Mouse (Mus musculus) midbrain, postnatal 0 days (tissue): Measurements from ENCODE around the gene Smap2. TPM values are rescaled to one million over a fixed set of nuclear protein-coding genes. Genes with fewer than 3 reads are reported as not detected.
"Not testable (repeated sequence)": the region's sequence is repeated elsewhere in the genome, so short reads cannot be mapped to it uniquely, and the experiment has no call there.

Source experiments
- ATAC-seq: fragments of 200-750 bp; cut with Nextera tagmentation; 2 replicates; pipeline ENCODE4 v1.8.0; 2017; ENCODE audit warnings: moderate number of reproducible peaks, mild to moderate bottlenecking, moderate TSS enrichment, moderate library complexity; ENCODE audit not compliant: low FRiP score
- DNase-seq: peaks from one replicate; pipeline ENCODE4 v3.0.0-alpha.2; 2015; ENCODE audit warnings: low spot score
- H3K27ac ChIP-seq: fragments of 300-500 bp; sonication (generic); 2 replicates; pipeline ENCODE4 v1.5.1; 2014; ENCODE audit warnings: low read depth, mild to moderate bottlenecking, low read length, mixed read lengths
- H3K27me3 ChIP-seq: fragments of 300-500 bp; sonication (generic); 2 replicates; pipeline ENCODE4 v1.6.1; 2014; ENCODE audit warnings: low read length, control low read depth, mixed read lengths; ENCODE audit not compliant: insufficient read depth
- H3K36me3 ChIP-seq: fragments of 300-500 bp; sonication (generic); 2 replicates; pipeline ENCODE4 v1.6.1; 2014; ENCODE audit warnings: low read length, control low read depth, mixed read lengths; ENCODE audit not compliant: insufficient read depth
- H3K4me1 ChIP-seq: fragments of 300-500 bp; sonication (generic); 2 replicates; pipeline ENCODE4 v1.6.1; 2014; ENCODE audit warnings: mild to moderate bottlenecking, control low read depth, antibody characterized with exemption, low read length, mixed read lengths; ENCODE audit not compliant: insufficient read depth
- H3K4me2 ChIP-seq: fragments of 300-500 bp; sonication (generic); 2 replicates; pipeline ENCODE4 v1.6.1; 2014; ENCODE audit warnings: low read depth, mild to moderate bottlenecking, low read length, mixed read lengths; ENCODE audit not compliant: poor library complexity, severe bottlenecking
- H3K4me3 ChIP-seq: fragments of 300-500 bp; sonication (generic); 2 replicates; pipeline ENCODE4 v1.5.1; 2014; ENCODE audit warnings: low read depth, mild to moderate bottlenecking, low read length, moderate library complexity
- H3K9ac ChIP-seq: fragments of 300-500 bp; sonication (generic); replicated peaks from 2 replicates; pipeline ENCODE4 v1.6.1; 2014; ENCODE audit warnings: mild to moderate bottlenecking, low read length, moderate library complexity, mixed read lengths; ENCODE audit not compliant: poor library complexity, severe bottlenecking
- H3K9me3 ChIP-seq: fragments of 300-500 bp; sonication (generic); 2 replicates; pipeline ENCODE4 v1.6.1; 2016; ENCODE audit warnings: low read length, control low read depth
- CTCF ChIP-seq: IDR thresholded peaks from 2 replicates; pipeline ENCODE4 v1.5.1; 2016; ENCODE audit warnings: antibody characterized with exemption, mild to moderate bottlenecking
- WGBS: fragments of 180-500 bp; shearing (Covaris S2); extraction: QIAGEN DNeasy Blood & Tissue Kit; methylation state at CpG from one replicate; pipeline ENCODE4 v1.1.7; 2014; 5-methylcytosine and 5-hydroxymethylcytosine counted together
- polyA plus RNA-seq: library from polyadenylated mRNA; unstranded; fragments of >200 nt; fragmentation: Nextera tagmentation; extraction: Ambion mirVana; gene quantifications from 2 replicates; pipeline ENCODE4 v1.2.1, GENCODE M21; 2015
- total RNA-seq: library from RNA; depleted of rRNA; stranded (reverse); fragments of >200 nt; gene quantifications from 2 replicates; pipeline ENCODE4 v1.2.3, GENCODE M21; 2014; rRNA removed

Gene Smap2
- total RNA-seq (91.6 and 98.7 TPM in 2 replicates), polyA plus RNA-seq (42.7 and 45.5 TPM in 2 replicates)

GRCm38 (mm10) chr4:121016928-121017657 lies at the start of gene Smap2:
TSS of gene Smap2 (minus strand) at chr4:121017247.
- no peaks in the 10 kb centered on the region for H3K36me3 ChIP-seq
- no peaks in the 10 kb centered on the region for H3K9me3 ChIP-seq
- WGBS = under 1% methylated on average over 39 of the region's 48 CpGs
- H3K4me1 ChIP-seq = no peaks in the 10 kb centered on the region; the same call in 1 of the 2 replicates
- peak; percentile 67 for TF ChIP-seq CTCF
- ATAC-seq (peak; percentile 98), DNase-seq (peak; percentile 98)
- H3K4me3 ChIP-seq = peak within 1 kb of the TSS; percentile 65
- H3K27ac ChIP-seq = peak within 1 kb of the TSS; percentile 67
- no peaks in the 10 kb centered on the region for H3K27me3 ChIP-seq
- peak within 1 kb of the TSS; percentile 82 for H3K9ac ChIP-seq
- H3K4me2 ChIP-seq = peak within 1 kb of the TSS; percentile 69

GRCm38 (mm10) chr4:121065336-121065735 lies 48.3 kb upstream of the Smap2 start:
- no peak overlapping the region for H3K4me3 ChIP-seq
- no peaks in the 10 kb centered on the region for H3K27me3 ChIP-seq
- H3K9me3 ChIP-seq = no peaks in the 10 kb centered on the region
- ATAC-seq (no peak), DNase-seq (no peak)
- TF ChIP-seq CTCF = no peak
- no peaks in the 10 kb centered on the region for H3K4me1 ChIP-seq
- H3K36me3 ChIP-seq = peaks cover 27% of the 10 kb centered on the region
- H3K9ac ChIP-seq = no peak overlapping the region
- H3K27ac ChIP-seq = no peak overlapping the region
- H3K4me2 ChIP-seq = no peak overlapping the region
- 89% methylated on average over 2 of the region's 2 CpGs for WGBS

GRCm38 (mm10) chr4:121059218-121059617 lies 42.2 kb upstream of the Smap2 start:
- 94% methylated on average over 9 of the region's 10 CpGs for WGBS
- not testable (repeated sequence) for H3K4me1 ChIP-seq, H3K27ac ChIP-seq, H3K4me2 ChIP-seq, H3K9ac ChIP-seq, H3K27me3 ChIP-seq, ATAC-seq, H3K4me3 ChIP-seq, H3K9me3 ChIP-seq, DNase-seq
- peaks cover 13% of the 10 kb centered on the region; the same call in 1 of the 2 replicates for H3K36me3 ChIP-seq

GRCm38 (mm10) chr4:121057032-121057431 lies 40.0 kb upstream of the Smap2 start:
- Histone ChIP-seq H3K4me2 (no peak overlapping the region), H3K9me3 (no peaks in the 10 kb centered on the region), H3K27me3 (no peaks in the 10 kb centered on the region), H3K36me3 (0 out of 2 replicates have a peak, but pooled peaks cover 8% of the 10 kb centered on the region), H3K9ac (no peak overlapping the region), H3K27ac (no peak overlapping the region), H3K4me3 (no peak overlapping the region), H3K4me1 (no peaks in the 10 kb centered on the region; the same call in 1 of the 2 replicates)
- WGBS = 68% methylated on average over 2 of the region's 2 CpGs
- TF ChIP-seq CTCF = no peak
- no peak for ATAC-seq
- DNase-seq = no peak

- no peak overlapping the region for H3K9ac ChIP-seq
- DNase-seq (no peak), ATAC-seq (no peak)
- no peak overlapping the region for H3K4me3 ChIP-seq
- H3K36me3 ChIP-seq = 0 out of 2 replicates have a peak, but pooled peaks cover 8% of the 10 kb centered on the region
- H3K4me1 ChIP-seq = no peaks in the 10 kb centered on the region; the same call in 1 of the 2 replicates
- H3K27me3 ChIP-seq = no peaks in the 10 kb centered on the region
- no peaks in the 10 kb centered on the region for H3K9me3 ChIP-seq
- H3K4me2 ChIP-seq = no peak overlapping the region
- TF ChIP-seq CTCF = peak; percentile 69
- no peak overlapping the region for H3K27ac ChIP-seq
- 51% methylated on average over 3 of the region's 3 CpGs for WGBS
Observed at GRCm38 (mm10) chr4:121056342-121056741, 39.3 kb upstream of the Smap2 start.
